Mouse (Mus musculus): ENCODE measurements around the gene Ppig.
"Not testable (repeated sequence)": the region's sequence is repeated elsewhere in the genome, so short reads cannot be mapped to it uniquely, and the experiment has no call there.

Gene Ppig

GRCm38 (mm10) chr2:69722273-69722649 lies at the start of gene Ppig:
Gene Ppig, plus strand, starts transcription at chr2:69722545.
- DNase-seq (ENCODE audit: low read depth) = no peak

- no peak for DNase-seq (ENCODE audit: low read depth)
Measured at GRCm38 (mm10) chr2:69673723-69674122, 48.6 kb upstream of the Ppig start.

GRCm38 (mm10) chr2:69675266-69675665 lies 47.1 kb upstream of the Ppig start:
- no peak for DNase-seq (ENCODE audit: low read depth)

GRCm38 (mm10) chr2:69676713-69677112 lies 45.6 kb upstream of the Ppig start:
- DNase-seq (ENCODE audit: low read depth) = no peak

- DNase-seq (ENCODE audit: low read depth) = not testable (repeated sequence)
Measured at GRCm38 (mm10) chr2:69677215-69677614, 45.1 kb upstream of the Ppig start.

GRCm38 (mm10) chr2:69679990-69680389 lies 42.4 kb upstream of the Ppig start:
- no peak for DNase-seq (ENCODE audit: low read depth)

- DNase-seq (ENCODE audit: low read depth) = no peak
Measured at GRCm38 (mm10) chr2:69681931-69682330, 40.4 kb upstream of the Ppig start.

- DNase-seq (ENCODE audit: low read depth) = no peak
Measured at GRCm38 (mm10) chr2:69683036-69683805, 39.1 kb upstream of the Ppig start.

- no peak for DNase-seq (ENCODE audit: low read depth)
Measured at GRCm38 (mm10) chr2:69684488-69684887, 37.9 kb upstream of the Ppig start.

GRCm38 (mm10) chr2:69690214-69690613 lies 32.1 kb upstream of the Ppig start:
- DNase-seq (ENCODE audit: low read depth) = no peak

- DNase-seq (ENCODE audit: low read depth) = no peak
Measured at GRCm38 (mm10) chr2:69690843-69691242, 31.5 kb upstream of the Ppig start.

- no peak for DNase-seq (ENCODE audit: low read depth)
Measured at GRCm38 (mm10) chr2:69693501-69693900, 28.8 kb upstream of the Ppig start.

GRCm38 (mm10) chr2:69700446-69700845 lies 21.9 kb upstream of the Ppig start:
- DNase-seq (ENCODE audit: low read depth) = no peak

GRCm38 (mm10) chr2:69712171-69712570 lies 10.2 kb upstream of the Ppig start:
- no peak for DNase-seq (ENCODE audit: low read depth)

- peak; percentile 74 for DNase-seq (ENCODE audit: low read depth)
Measured at GRCm38 (mm10) chr2:69712981-69713625, 9.2 kb upstream of the Ppig start, which contains the start of gene Fastkd1. Gene Fastkd1, minus strand, starts transcription at chr2:69713516.

GRCm38 (mm10) chr2:69713626-69714014 lies 8.7 kb upstream of the Ppig start:
- DNase-seq (ENCODE audit: low read depth) = no peak

- DNase-seq (ENCODE audit: low read depth) = no peak
Measured at GRCm38 (mm10) chr2:69714126-69714525, 8.2 kb upstream of the Ppig start.

GRCm38 (mm10) chr2:69716483-69716882 lies 5.9 kb upstream of the Ppig start:
- no peak for DNase-seq (ENCODE audit: low read depth)

GRCm38 (mm10) chr2:69719121-69719520 lies 3.2 kb upstream of the Ppig start:
- no peak for DNase-seq (ENCODE audit: low read depth)

GRCm38 (mm10) chr2:69722650-69723518 lies 539 bp downstream of the Ppig start:
- DNase-seq (ENCODE audit: low read depth) = peak; percentile 55

GRCm38 (mm10) chr2:69723519-69723825 lies 1.1 kb downstream of the Ppig start:
- DNase-seq (ENCODE audit: low read depth) = peak; percentile 10

- no peak for DNase-seq (ENCODE audit: low read depth)
Measured at GRCm38 (mm10) chr2:69745091-69745490, 22.7 kb downstream of the Ppig start.

GRCm38 (mm10) chr2:69760980-69761379 lies 38.6 kb downstream of the Ppig start:
- DNase-seq (ENCODE audit: low read depth) = no peak
